Mouse (Mus musculus): ENCODE results near the gene G0s2. TPM values are rescaled to one million over a fixed set of nuclear protein-coding genes. Genes with fewer than 3 reads are reported as not detected.

G0s2 gene
- total RNA-seq, 2 experiments from 2014 or later: 45.2 to 61.4 TPM

Other genes starting within 250 kb of the G0s2 start
- 1 to 10 TPM; 1.4 to 1.5 TPM for gene Syt14, start 237.4 kb downstream of the G0s2 start, total RNA-seq (2021)
- gene Diexf, start 142.9 kb downstream of the G0s2 start, total RNA-seq (2021): 10 to 100 TPM; 16.6 to 18.1 TPM
- 1 to 10 TPM; 6.4 to 6.9 TPM for gene Irf6, start 120.1 kb downstream of the G0s2 start, total RNA-seq (2021)
- gene A130010J15Rik, start 105.2 kb downstream of the G0s2 start, total RNA-seq (2021): 1 to 10 TPM; 6.6 to 7.2 TPM
- gene Traf3ip3, start 71.5 kb downstream of the G0s2 start, total RNA-seq (2021): 10 to 100 TPM; 77.1 to 86.9 TPM
- gene Lamb3, start 65.5 kb downstream of the G0s2 start, total RNA-seq (2021): 1 to 10 TPM; 2.0 to 4.5 TPM
- 1 to 10 TPM; 3.7 to 3.9 TPM for gene Hsd11b1, start 9.1 kb downstream of the G0s2 start, total RNA-seq (2021)
- gene Camk1g, start 97.1 kb upstream of the G0s2 start, total RNA-seq (2021): 1 to 10 TPM; 1.0 to 1.2 TPM